Mouse (Mus musculus): ENCODE data around the gene Zfp773. TPM values are rescaled to one million over a fixed set of nuclear protein-coding genes. Genes with fewer than 3 reads are reported as not detected.
"Not testable (repeated sequence)": the region's sequence is repeated elsewhere in the genome, so short reads cannot be mapped to it uniquely, and the experiment has no call there.

Gene Zfp773
- total RNA-seq (2021): under 1 TPM; 0.36 to 0.67 TPM

- peak; percentile 59 for DNase-seq
Measured at GRCm38 (mm10) chr7:7136379-7136866, at the start of gene Zfp773. TSS of gene Zfp773 (minus strand) at chr7:7136755.

GRCm38 (mm10) chr7:7185897-7186296, 49.3 kb upstream of the Zfp773 start:
- no peak for DNase-seq

GRCm38 (mm10) chr7:7171227-7172147, 34.9 kb upstream of the Zfp773 start, which contains the start of gene Zfp418:
TSS of gene Zfp418 (plus strand) at chr7:7171330.
- DNase-seq: peak; percentile 56

- no peak for DNase-seq
Measured at GRCm38 (mm10) chr7:7145991-7146608, 9.5 kb upstream of the Zfp773 start.

GRCm38 (mm10) chr7:7144215-7144614, 7.7 kb upstream of the Zfp773 start:
- DNase-seq: no peak

- DNase-seq: no peak
Measured at GRCm38 (mm10) chr7:7132751-7133150, 3.8 kb downstream of the Zfp773 start.

- not testable (repeated sequence) for DNase-seq
Measured at GRCm38 (mm10) chr7:7130491-7131124, 5.9 kb downstream of the Zfp773 start.

GRCm38 (mm10) chr7:7121602-7121980, 15.0 kb downstream of the Zfp773 start:
- no peak for DNase-seq

- peak; percentile 84 for DNase-seq
Measured at GRCm38 (mm10) chr7:7120921-7121601, 15.5 kb downstream of the Zfp773 start, which contains the start of gene Zfp954. TSS of gene Zfp954 (minus strand) at chr7:7121488.

- no peak for DNase-seq
Measured at GRCm38 (mm10) chr7:7118441-7118840, 18.1 kb downstream of the Zfp773 start.

GRCm38 (mm10) chr7:7108501-7108900, 28.1 kb downstream of the Zfp773 start:
- DNase-seq: no peak

Other genes starting within 250 kb of the Zfp773 start
- gene Aurkc, start 141.5 kb downstream of the Zfp773 start, total RNA-seq (2021): not detected
- gene Zfp954, start 15.3 kb downstream of the Zfp773 start, total RNA-seq (2021): 1 to 10 TPM; 4.3 to 4.5 TPM
- gene Zfp418, start 34.6 kb upstream of the Zfp773 start, total RNA-seq (2021): 1 to 10 TPM; 1.1 to 1.4 TPM
- gene Zfp772, start 73.2 kb upstream of the Zfp773 start, total RNA-seq (2021): 1 to 10 TPM; 2.8 to 2.9 TPM
- under 1 TPM in 1 of 2 experiments, not detected in 1; 0.18 TPM for gene Vmn2r29, start 110.6 kb upstream of the Zfp773 start, total RNA-seq (2021)
- 1 to 10 TPM in 1 of 2 experiments, under 1 TPM in 1; 0.81 to 2.3 TPM for gene Gm45844, start 141.5 kb upstream of the Zfp773 start, total RNA-seq (2021)
- 10 to 100 TPM; 50.9 to 55.0 TPM for gene Clcn4, start 164.1 kb upstream of the Zfp773 start, total RNA-seq (2021)
- not detected for gene Vmn2r30, start 200.9 kb upstream of the Zfp773 start, total RNA-seq (2021)
- not detected for gene Gm45783, start 237.8 kb upstream of the Zfp773 start, total RNA-seq (2021)